Mouse (Mus musculus) embryonic facial prominence, embryonic 14.5 days (tissue): ENCODE data around the gene Bbs5. TPM values are rescaled to one million over a fixed set of nuclear protein-coding genes. Genes with fewer than 3 reads are reported as not detected.
"Not testable (repeated sequence)": the region's sequence is repeated elsewhere in the genome, so short reads cannot be mapped to it uniquely, and the experiment has no call there.

Experiments
- ATAC-seq: fragments of 200-750 bp; cut with Nextera tagmentation; 2 replicates; pipeline ENCODE4 v1.8.0; 2017; ENCODE audit warnings: low read depth, moderate number of reproducible peaks, moderate TSS enrichment
- DNase-seq: peaks from one replicate; pipeline ENCODE4 v3.0.0-alpha.2; 2015; ENCODE audit warnings: low spot score
- H3K27ac ChIP-seq: fragments of 300-500 bp; sonication (generic); replicated peaks from 2 replicates; pipeline ENCODE4 v1.5.1; 2014; ENCODE audit warnings: low read depth, mild to moderate bottlenecking, low read length, moderate library complexity
- H3K27me3 ChIP-seq: fragments of 300-500 bp; sonication (generic); replicated peaks from 2 replicates; pipeline ENCODE4 v1.6.1; 2014; ENCODE audit warnings: low read length; ENCODE audit not compliant: control insufficient read depth, insufficient read depth
- H3K36me3 ChIP-seq: fragments of 300-500 bp; sonication (generic); 2 replicates; pipeline ENCODE4 v1.6.1; 2014; ENCODE audit warnings: low read length, mixed read lengths; ENCODE audit not compliant: control insufficient read depth, insufficient read depth
- H3K4me1 ChIP-seq: fragments of 300-500 bp; sonication (generic); 2 replicates; pipeline ENCODE4 v1.6.1; 2014; ENCODE audit warnings: antibody characterized with exemption, low read length; ENCODE audit not compliant: control insufficient read depth, insufficient read depth
- H3K4me2 ChIP-seq: fragments of 300-500 bp; sonication (generic); 2 replicates; pipeline ENCODE4 v1.6.1; 2014; ENCODE audit warnings: low read depth, mild to moderate bottlenecking, low read length, moderate library complexity, mixed read lengths
- H3K4me3 ChIP-seq: fragments of 300-500 bp; sonication (generic); 2 replicates; pipeline ENCODE4 v1.5.1; 2014; ENCODE audit warnings: low read depth, mild to moderate bottlenecking, low read length
- H3K9ac ChIP-seq: fragments of 300-500 bp; sonication (generic); 2 replicates; pipeline ENCODE4 v1.6.1; 2014; ENCODE audit warnings: low read depth, mild to moderate bottlenecking, low read length, moderate library complexity, mixed read lengths
- H3K9me3 ChIP-seq: fragments of 300-500 bp; sonication (generic); 2 replicates; pipeline ENCODE4 v1.6.1; 2016; ENCODE audit warnings: low read length; ENCODE audit not compliant: control insufficient read depth
- WGBS: fragments of 180-500 bp; shearing (Covaris S2); extraction: QIAGEN DNeasy Blood & Tissue Kit; methylation state at CpG from one replicate; pipeline ENCODE4 v1.1.7; 2014; 5-methylcytosine and 5-hydroxymethylcytosine counted together
- polyA plus RNA-seq: library from polyadenylated mRNA; unstranded; fragments of >200 nt; fragmentation: Nextera tagmentation; extraction: Ambion mirVana; gene quantifications from 2 replicates; pipeline ENCODE4 v1.2.1, GENCODE M21; 2014

The Bbs5 gene
- polyA plus RNA-seq, 1 experiment from 2014 or later = 16.4 TPM

DNA sequence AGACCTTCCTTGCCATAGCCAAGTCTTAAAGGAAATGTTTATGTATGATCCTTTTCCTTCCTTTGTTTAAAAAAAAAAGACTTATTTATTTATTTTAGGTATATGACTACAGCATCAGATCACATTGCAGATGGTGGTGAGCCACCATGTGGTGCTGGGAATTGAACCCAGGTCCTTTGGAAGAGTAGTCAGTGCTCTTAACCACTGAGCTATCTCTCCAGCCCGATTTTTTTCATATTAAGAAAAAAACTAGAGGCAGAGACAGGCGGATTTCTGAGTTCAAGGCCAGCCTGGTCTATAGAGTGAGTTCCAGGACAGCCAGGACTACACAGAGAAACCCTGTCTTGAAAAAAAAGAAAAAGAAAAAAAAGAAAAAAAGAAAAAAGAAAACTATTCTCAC lies 30.2 kb downstream of the Bbs5 start:
- not testable (repeated sequence) for H3K4me2 ChIP-seq, H3K27me3 ChIP-seq, DNase-seq, H3K27ac ChIP-seq, H3K4me3 ChIP-seq, H3K9me3 ChIP-seq, H3K36me3 ChIP-seq, ATAC-seq, H3K9ac ChIP-seq, H3K4me1 ChIP-seq
- 79% methylated on average over 2 of the region's 2 CpGs for WGBS

DNA sequence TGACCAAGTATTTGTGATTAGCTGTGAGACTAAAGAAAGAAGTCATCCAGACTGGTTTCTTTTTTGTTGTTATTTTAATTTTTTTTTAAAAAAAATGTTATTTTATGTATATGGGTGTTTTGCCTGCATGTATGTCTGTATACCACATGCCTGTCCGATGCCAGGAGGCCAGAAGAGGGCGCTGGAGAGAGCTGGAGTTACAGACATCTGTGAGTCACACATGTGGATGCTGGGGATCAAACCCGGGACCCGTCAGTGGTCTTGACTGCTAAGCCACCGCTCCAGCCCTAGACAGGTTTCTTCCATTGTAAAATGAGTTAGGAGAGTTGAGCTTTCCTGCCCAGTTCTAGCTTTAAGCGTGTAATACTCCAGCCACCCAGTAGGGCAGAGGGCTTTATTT lies 33.0 kb downstream of the Bbs5 start:
- Histone ChIP-seq H3K9me3 (no peaks in the 10 kb centered on the region), H3K4me3 (no peak overlapping the region), H3K36me3 (0 out of 2 replicates have a peak, but pooled peaks cover 8% of the 10 kb centered on the region), H3K4me1 (no peaks in the 10 kb centered on the region), H3K27ac (no peak overlapping the region), H3K9ac (no peak overlapping the region), H3K27me3 (no peaks in the 10 kb centered on the region), H3K4me2 (no peak overlapping the region)
- DNase-seq (no peak), ATAC-seq (no peak)
- WGBS = 61% methylated on average over 6 of the region's 6 CpGs

- Histone ChIP-seq H3K9me3 (no peaks in the 10 kb centered on the region), H3K27me3 (no peaks in the 10 kb centered on the region), H3K36me3 (peaks cover 18% of the 10 kb centered on the region; the same call in 1 of the 2 replicates), H3K27ac (no peak overlapping the region), H3K4me2 (no peak overlapping the region), H3K4me1 (no peaks in the 10 kb centered on the region), H3K9ac (no peak overlapping the region), H3K4me3 (no peak overlapping the region)
- ATAC-seq (no peak), DNase-seq (no peak)
- 94% methylated on average over 4 of the region's 4 CpGs for WGBS
Measured at GRCm38 (mm10) chr2:69681931-69682330, 35.0 kb downstream of the Bbs5 start.

GRCm38 (mm10) chr2:69683036-69683805 lies 36.2 kb downstream of the Bbs5 start:
- H3K9ac ChIP-seq = no peak overlapping the region
- no peaks in the 10 kb centered on the region for H3K4me1 ChIP-seq
- 83% methylated on average over 13 of the region's 13 CpGs for WGBS
- DNase-seq (peak; percentile 23), ATAC-seq (no peak)
- no peaks in the 10 kb centered on the region for H3K27me3 ChIP-seq
- peaks cover 21% of the 10 kb centered on the region; the same call in 1 of the 2 replicates for H3K36me3 ChIP-seq
- H3K27ac ChIP-seq = no peak overlapping the region
- H3K4me3 ChIP-seq = no peak overlapping the region
- no peak overlapping the region for H3K4me2 ChIP-seq
- H3K9me3 ChIP-seq = no peaks in the 10 kb centered on the region

- H3K9me3 ChIP-seq = no peaks in the 10 kb centered on the region
- no peaks in the 10 kb centered on the region for H3K27me3 ChIP-seq
- ATAC-seq = no peak
- no peak overlapping the region for H3K27ac ChIP-seq
- H3K9ac ChIP-seq = no peak overlapping the region
- H3K4me3 ChIP-seq = no peak overlapping the region
- 96% methylated on average over 3 of the region's 3 CpGs for WGBS
- DNase-seq = no peak
- no peaks in the 10 kb centered on the region for H3K4me1 ChIP-seq
- H3K4me2 ChIP-seq = no peak overlapping the region
- peaks cover 27% of the 10 kb centered on the region for H3K36me3 ChIP-seq
Measured at GRCm38 (mm10) chr2:69684488-69684887, 37.5 kb downstream of the Bbs5 start.

DNA sequence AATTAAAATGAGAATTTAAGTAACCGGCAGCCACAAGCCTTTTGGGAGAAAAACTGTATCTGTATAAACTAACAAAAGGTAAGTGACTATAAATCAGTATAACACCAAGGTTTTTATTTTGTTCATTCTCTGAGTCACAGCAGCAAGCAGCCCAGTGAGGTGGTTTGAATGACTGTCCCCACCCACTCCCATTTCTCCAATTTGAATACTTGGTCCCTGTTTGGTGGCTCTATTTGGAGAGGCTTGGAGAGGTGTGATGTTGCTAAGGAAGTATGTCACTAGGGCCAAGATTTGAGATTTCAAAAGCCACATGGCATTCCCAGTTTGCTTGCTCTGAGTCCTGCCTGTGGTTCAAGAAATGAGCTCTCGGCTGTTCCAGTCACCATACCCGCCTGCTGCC lies 43.2 kb downstream of the Bbs5 start:
- no peak for DNase-seq
- no peak for ATAC-seq
- no peaks in the 10 kb centered on the region for H3K9me3 ChIP-seq
- no peak overlapping the region for H3K9ac ChIP-seq
- H3K4me1 ChIP-seq = no peaks in the 10 kb centered on the region
- H3K4me2 ChIP-seq = no peak overlapping the region
- no peak overlapping the region for H3K27ac ChIP-seq
- H3K4me3 ChIP-seq = no peak overlapping the region
- peaks cover 61% of the 10 kb centered on the region for H3K36me3 ChIP-seq
- 84% methylated on average over 3 of the region's 3 CpGs for WGBS
- no peaks in the 10 kb centered on the region for H3K27me3 ChIP-seq

GRCm38 (mm10) chr2:69690843-69691242 lies 43.9 kb downstream of the Bbs5 start:
- WGBS = 96% methylated on average over 6 of the region's 6 CpGs
- Histone ChIP-seq H3K27me3 (no peaks in the 10 kb centered on the region), H3K4me3 (no peak overlapping the region), H3K4me1 (no peaks in the 10 kb centered on the region), H3K4me2 (no peak overlapping the region), H3K9ac (no peak overlapping the region), H3K27ac (no peak overlapping the region), H3K9me3 (no peaks in the 10 kb centered on the region), H3K36me3 (peaks cover 61% of the 10 kb centered on the region)
- DNase-seq = no peak
- ATAC-seq = no peak

DNA sequence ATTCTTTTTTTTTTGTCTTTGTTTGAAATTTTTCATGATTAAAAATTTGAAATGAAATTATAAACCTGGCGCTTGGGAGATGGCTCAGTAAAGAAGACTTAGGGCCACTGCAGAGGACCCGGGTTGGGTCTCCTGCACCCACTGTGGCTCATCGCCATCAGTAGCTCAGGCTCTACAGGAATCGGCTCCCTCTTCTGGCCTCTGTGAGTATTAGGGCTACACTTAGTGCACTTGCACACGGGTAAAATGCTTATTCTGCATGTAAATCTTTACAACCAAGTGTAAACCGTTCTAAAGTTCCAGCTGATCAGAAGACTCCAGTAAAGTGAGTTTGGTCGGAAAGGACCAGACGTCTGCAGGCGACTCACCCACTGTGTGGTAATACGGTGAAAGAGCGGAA lies 46.5 kb downstream of the Bbs5 start:
- no peak for ATAC-seq
- no peaks in the 10 kb centered on the region for H3K4me1 ChIP-seq
- H3K9ac ChIP-seq = no peak overlapping the region
- peaks cover 51% of the 10 kb centered on the region for H3K36me3 ChIP-seq
- H3K9me3 ChIP-seq = no peaks in the 10 kb centered on the region
- H3K4me3 ChIP-seq = no peak overlapping the region
- WGBS = 94% methylated on average over 11 of the region's 11 CpGs
- no peaks in the 10 kb centered on the region for H3K27me3 ChIP-seq
- DNase-seq = no peak
- H3K4me2 ChIP-seq = no peak overlapping the region
- no peak overlapping the region for H3K27ac ChIP-seq

GRCm38 (mm10) chr2:69700446-69700845 lies 53.5 kb downstream of the Bbs5 start:
- Histone ChIP-seq H3K36me3 (peaks cover 41% of the 10 kb centered on the region), H3K9ac (no peak overlapping the region), H3K4me3 (no peak overlapping the region), H3K27ac (no peak overlapping the region), H3K9me3 (no peaks in the 10 kb centered on the region), H3K4me2 (no peak overlapping the region), H3K4me1 (no peaks in the 10 kb centered on the region), H3K27me3 (no peaks in the 10 kb centered on the region)
- ATAC-seq (no peak), DNase-seq (no peak)
- WGBS = 90% methylated on average over 8 of the region's 8 CpGs
